Mouse (Mus musculus) stomach, postnatal 0 days (tissue): Measurements from ENCODE around the gene Ankrd44. TPM values are rescaled to one million over a fixed set of nuclear protein-coding genes. Genes with fewer than 3 reads are reported as not detected.

Source experiments
- ATAC-seq: fragments of 200-750 bp; cut with Nextera tagmentation; 2 replicates; pipeline ENCODE4 v1.8.0; 2017; ENCODE audit not compliant: low FRiP score, low TSS enrichment
- DNase-seq: peaks from one replicate; pipeline ENCODE4 v3.0.0-alpha.2; 2016; ENCODE audit warnings: low spot score
- H3K27ac ChIP-seq: fragments of 300-500 bp; sonication (generic); replicated peaks from 2 replicates; pipeline ENCODE4 v1.5.1; 2014; ENCODE audit warnings: mild to moderate bottlenecking, control low read depth
- H3K27me3 ChIP-seq: fragments of 300-500 bp; sonication (generic); 2 replicates; pipeline ENCODE4 v1.6.1; 2014; ENCODE audit warnings: low read length; ENCODE audit not compliant: control insufficient read depth, insufficient read depth
- H3K36me3 ChIP-seq: fragments of 300-500 bp; sonication (generic); 2 replicates; pipeline ENCODE4 v1.6.1; 2014; ENCODE audit warnings: low read length, mixed read lengths; ENCODE audit not compliant: control insufficient read depth, insufficient read depth
- H3K4me1 ChIP-seq: fragments of 300-500 bp; sonication (generic); replicated peaks from 2 replicates; pipeline ENCODE4 v1.6.1; 2014; ENCODE audit warnings: antibody characterized with exemption; ENCODE audit not compliant: control insufficient read depth, insufficient read depth
- H3K4me2 ChIP-seq: fragments of 300-500 bp; sonication (generic); replicated peaks from 2 replicates; pipeline ENCODE4 v1.6.1; 2014; ENCODE audit warnings: low read depth, mild to moderate bottlenecking, control low read depth, moderate library complexity
- H3K4me3 ChIP-seq: fragments of 300-500 bp; sonication (generic); 2 replicates; pipeline ENCODE4 v1.5.1; 2014; ENCODE audit warnings: low read depth, low read length, control low read depth
- H3K9ac ChIP-seq: fragments of 300-500 bp; sonication (generic); 2 replicates; pipeline ENCODE4 v1.6.1; 2014; ENCODE audit warnings: mild to moderate bottlenecking, low read length, control low read depth, mixed read lengths
- H3K9me3 ChIP-seq: fragments of 300-500 bp; sonication (generic); 2 replicates; pipeline ENCODE4 v1.6.1; 2016; ENCODE audit warnings: low read length; ENCODE audit not compliant: control insufficient read depth
- CTCF ChIP-seq: IDR thresholded peaks from 2 replicates; pipeline ENCODE4 v1.5.1; 2016; ENCODE audit warnings: antibody characterized with exemption, low read depth, mild to moderate bottlenecking, moderate library complexity
- EP300 ChIP-seq: optimal IDR thresholded peaks from 2 replicates; pipeline ENCODE3; 2016; ENCODE audit warnings: antibody characterized with exemption
- WGBS: fragments of 180-500 bp; shearing (Covaris S2); extraction: QIAGEN DNeasy Blood & Tissue Kit; methylation state at CpG from one replicate; pipeline ENCODE4 v1.1.7; 2014; 5-methylcytosine and 5-hydroxymethylcytosine counted together
- polyA plus RNA-seq: library from polyadenylated mRNA; unstranded; fragments of >200 nt; fragmentation: Nextera tagmentation; extraction: Ambion mirVana; gene quantifications from 2 replicates; pipeline ENCODE4 v1.2.1, GENCODE M21; 2015

Gene Ankrd44
- polyA plus RNA-seq, 1 experiment from 2014 or later: 7.8 TPM

DNA sequence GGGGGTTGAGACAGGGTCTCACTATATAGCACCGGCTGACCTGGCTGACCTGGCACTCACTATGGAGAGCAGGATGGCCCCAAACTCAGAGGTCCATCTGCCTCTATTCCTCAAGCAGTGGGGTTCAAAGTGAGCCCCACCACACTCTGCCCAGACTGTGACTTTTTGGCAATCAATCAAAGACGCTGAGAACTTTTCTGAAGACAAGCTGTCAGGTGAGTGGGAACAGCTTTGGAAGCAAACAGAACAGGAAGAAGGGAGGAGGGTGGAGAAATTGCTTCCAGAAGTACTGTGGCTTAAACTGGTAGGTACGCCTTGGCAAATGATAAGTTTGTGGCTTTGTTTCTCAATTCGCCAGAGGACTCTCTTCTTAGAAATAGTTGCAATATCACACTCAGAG is 9.7 kb downstream of the Ankrd44 start:
- Histone ChIP-seq H3K4me3 (no peak overlapping the region), H3K9me3 (no peaks in the 10 kb centered on the region), H3K27ac (no peak overlapping the region), H3K4me2 (no peak overlapping the region), H3K4me1 (no peaks in the 10 kb centered on the region), H3K36me3 (no peaks in the 10 kb centered on the region), H3K9ac (no peak overlapping the region), H3K27me3 (no peaks in the 10 kb centered on the region)
- TF ChIP-seq CTCF (no peak), EP300 (no peak)
- DNase-seq: no peak
- WGBS: 62% methylated on average over 4 of the region's 4 CpGs
- ATAC-seq: no peak

DNA sequence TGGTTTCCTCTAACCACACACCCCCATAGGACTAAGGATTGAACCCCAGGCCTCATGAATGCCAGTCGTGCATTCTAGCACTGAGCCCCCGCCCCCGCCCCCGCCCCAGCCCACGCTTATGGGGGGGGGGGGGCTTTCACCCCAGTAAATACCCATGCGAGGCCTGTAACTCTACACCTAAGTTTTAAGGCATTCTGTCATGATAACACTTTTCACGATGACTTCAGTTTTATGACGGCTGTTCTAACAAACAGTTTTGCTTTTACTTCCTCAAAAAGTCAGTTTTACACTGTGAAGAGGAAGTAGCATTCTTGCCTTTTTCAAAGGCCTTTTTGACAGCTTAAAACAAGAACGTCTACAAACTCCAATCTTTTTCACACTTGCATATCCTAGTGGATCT is 11.8 kb downstream of the Ankrd44 start:
- H3K27me3 ChIP-seq: no peaks in the 10 kb centered on the region
- ATAC-seq (no peak), DNase-seq (no peak)
- no peaks in the 10 kb centered on the region for H3K36me3 ChIP-seq
- no peak overlapping the region for H3K4me3 ChIP-seq
- no peaks in the 10 kb centered on the region for H3K9me3 ChIP-seq
- no peak overlapping the region for H3K9ac ChIP-seq
- H3K4me1 ChIP-seq: no peaks in the 10 kb centered on the region; the same call in 1 of the 2 replicates
- no peak overlapping the region for H3K27ac ChIP-seq
- WGBS: 27% methylated on average over 9 of the region's 9 CpGs
- H3K4me2 ChIP-seq: no peak overlapping the region
- TF ChIP-seq CTCF (no peak), EP300 (no peak)

DNA sequence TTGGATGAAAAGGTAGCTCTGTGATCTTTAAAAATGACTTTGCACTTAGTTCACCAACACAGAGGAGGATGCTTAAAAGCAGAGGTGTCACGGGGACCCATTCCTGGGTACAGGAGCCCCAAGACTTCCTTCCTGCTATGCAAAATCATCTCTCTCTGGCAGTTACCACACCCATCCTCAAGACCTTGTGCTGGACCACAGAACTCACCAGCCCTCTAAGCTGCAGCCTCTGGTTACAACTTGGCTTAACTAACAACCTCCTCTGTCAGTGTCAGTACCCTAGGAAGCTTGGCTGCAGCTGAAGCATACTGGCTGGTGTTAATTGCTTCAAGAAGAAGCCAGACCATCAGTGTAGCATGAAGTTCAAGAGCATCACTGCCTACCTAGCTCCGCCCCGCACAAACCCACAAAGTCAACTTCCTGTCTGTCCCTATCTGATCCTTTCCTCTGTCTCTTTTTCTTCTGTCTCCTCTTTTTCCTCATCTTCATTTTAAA is 12.8 kb downstream of the Ankrd44 start:
- H3K4me2 ChIP-seq: no peak overlapping the region
- H3K36me3 ChIP-seq: no peaks in the 10 kb centered on the region
- no peaks in the 10 kb centered on the region for H3K27me3 ChIP-seq
- DNase-seq (no peak), ATAC-seq (no peak)
- WGBS: 90% methylated on average over 3 of the region's 3 CpGs
- H3K27ac ChIP-seq: no peak overlapping the region
- H3K4me1 ChIP-seq: no peaks in the 10 kb centered on the region; the same call in 1 of the 2 replicates
- no peak for TF ChIP-seq EP300
- no peak for TF ChIP-seq CTCF
- H3K9ac ChIP-seq: no peak overlapping the region
- H3K9me3 ChIP-seq: no peaks in the 10 kb centered on the region
- no peak overlapping the region for H3K4me3 ChIP-seq

DNA sequence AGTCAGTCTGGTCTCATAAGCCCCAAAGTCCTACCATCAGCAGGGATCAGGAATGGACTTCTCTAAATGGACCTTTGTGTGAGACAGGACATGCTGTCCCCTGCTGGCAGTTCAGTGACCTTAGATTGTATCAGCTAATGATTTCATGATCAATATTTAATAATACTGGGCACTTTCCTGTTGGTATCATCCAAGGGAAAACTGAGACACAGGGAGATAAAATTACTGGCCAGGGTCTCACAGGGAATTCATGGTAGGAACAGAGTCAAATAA is 13.2 kb downstream of the Ankrd44 start:
- no peak for TF ChIP-seq EP300
- peak; percentile 46 for TF ChIP-seq CTCF

GRCm38 (mm10) chr1:54912290-54913062 is 13.7 kb downstream of the Ankrd44 start:
- no peak for DNase-seq
- H3K4me1 ChIP-seq: no peaks in the 10 kb centered on the region; the same call in 1 of the 2 replicates

More for the DNA sequence above, 13.2 kb downstream of the Ankrd44 start:
- Histone ChIP-seq H3K27ac (no peak overlapping the region), H3K9me3 (no peaks in the 10 kb centered on the region), H3K4me3 (no peak overlapping the region), H3K36me3 (no peaks in the 10 kb centered on the region), H3K4me1 (no peaks in the 10 kb centered on the region; the same call in 1 of the 2 replicates), H3K27me3 (no peaks in the 10 kb centered on the region), H3K9ac (no peak overlapping the region), H3K4me2 (no peak overlapping the region)
- DNase-seq (no peak), ATAC-seq (no peak)

DNA sequence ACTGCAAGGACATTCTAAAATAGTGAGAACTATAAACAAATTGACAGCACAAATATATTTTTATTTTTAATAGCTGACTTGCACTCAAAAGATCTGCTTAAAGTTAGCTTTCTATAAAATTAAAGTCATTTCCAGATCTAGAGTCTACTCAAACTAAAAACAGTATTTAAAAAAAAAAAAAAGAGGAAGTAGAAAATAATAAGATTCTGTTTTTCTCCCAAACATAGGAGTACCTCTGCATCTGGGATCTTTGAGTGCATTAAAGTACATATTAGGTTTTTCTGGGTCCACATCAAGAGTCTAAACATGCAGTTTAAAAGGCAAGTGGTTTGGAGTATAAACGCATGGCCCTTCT is 15.0 kb downstream of the Ankrd44 start:
- Histone ChIP-seq H3K9me3 (no peaks in the 10 kb centered on the region), H3K9ac (no peak overlapping the region), H3K27me3 (no peaks in the 10 kb centered on the region), H3K4me3 (no peak overlapping the region), H3K27ac (no peak overlapping the region), H3K4me2 (no peak overlapping the region), H3K4me1 (no peaks in the 10 kb centered on the region; the same call in 1 of the 2 replicates), H3K36me3 (no peaks in the 10 kb centered on the region)
- ATAC-seq (no peak), DNase-seq (no peak)
- no peak for TF ChIP-seq EP300
- TF ChIP-seq CTCF: no peak
- 89% methylated on average over 1 of the region's 1 CpGs for WGBS

More at GRCm38 (mm10) chr1:54912290-54913062, 13.7 kb downstream of the Ankrd44 start:
- Histone ChIP-seq H3K9me3 (no peaks in the 10 kb centered on the region), H3K27ac (no peak overlapping the region), H3K9ac (no peak overlapping the region), H3K27me3 (no peaks in the 10 kb centered on the region), H3K4me2 (no peak overlapping the region), H3K36me3 (no peaks in the 10 kb centered on the region), H3K4me3 (no peak overlapping the region)
- no peak for ATAC-seq
- WGBS: 59% methylated on average over 7 of the region's 7 CpGs
- no peak for TF ChIP-seq CTCF
